Mouse (Mus musculus) heart, adult 8-10 months (tissue): ENCODE data around the gene Fis1. TPM values are rescaled to one million over a fixed set of nuclear protein-coding genes. Genes with fewer than 3 reads are reported as not detected.
"Not testable (repeated sequence)": the region's sequence is repeated elsewhere in the genome, so short reads cannot be mapped to it uniquely, and the experiment has no call there.

Experiments
- DNase-seq: peaks from one replicate; pipeline ENCODE4 v3.0.0; 2022; ENCODE audit warnings: low spot score
- total RNA-seq, 4 experiments: library from RNA; stranded (reverse); gene quantifications; 2 replicates each; pipeline ENCODE4 v1.2.4; 2022

Gene Fis1
- total RNA-seq, 4 experiments from 2014 or later = 192 to 210 (median 197) TPM

DNA sequence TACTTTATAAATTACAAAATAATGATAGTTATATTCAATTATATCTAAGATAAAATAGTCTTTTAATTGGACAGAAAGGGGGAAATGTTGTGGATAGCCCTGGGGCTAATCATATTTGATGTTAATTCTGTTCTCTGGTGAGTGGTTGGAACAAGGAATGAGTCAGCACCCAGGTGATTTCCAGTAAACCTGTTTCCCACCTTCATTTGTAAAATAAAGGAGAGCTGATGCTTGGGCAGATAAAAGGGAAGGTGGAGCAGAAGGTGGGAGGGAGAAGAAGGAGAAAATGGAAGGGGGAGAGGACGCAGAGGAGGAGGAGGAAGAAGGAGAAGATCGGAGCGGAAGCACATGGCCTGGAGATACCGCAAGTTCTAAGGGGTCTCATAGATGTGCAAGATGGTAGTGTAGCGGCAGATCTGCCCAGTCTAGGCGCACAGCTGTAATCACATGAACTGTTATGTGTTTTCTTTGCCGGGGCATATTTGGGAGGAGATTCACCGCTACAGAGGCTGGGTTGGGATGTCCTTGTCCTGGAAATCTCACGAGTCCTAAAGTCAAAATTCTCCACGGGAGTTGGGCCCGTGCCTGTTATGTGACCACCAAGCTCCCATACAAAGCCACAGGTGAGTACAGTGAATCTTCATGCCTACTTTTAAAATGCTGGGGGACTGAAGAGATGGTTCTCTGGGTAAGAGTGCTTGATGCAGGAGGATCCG lies 12.1 kb upstream of the Fis1 start:
- DNase-seq = no peak

- DNase-seq = no peak
These were observed 10.3 kb upstream of the Fis1 start for GRCm38 (mm10) chr5:136942781-136943180.

DNA sequence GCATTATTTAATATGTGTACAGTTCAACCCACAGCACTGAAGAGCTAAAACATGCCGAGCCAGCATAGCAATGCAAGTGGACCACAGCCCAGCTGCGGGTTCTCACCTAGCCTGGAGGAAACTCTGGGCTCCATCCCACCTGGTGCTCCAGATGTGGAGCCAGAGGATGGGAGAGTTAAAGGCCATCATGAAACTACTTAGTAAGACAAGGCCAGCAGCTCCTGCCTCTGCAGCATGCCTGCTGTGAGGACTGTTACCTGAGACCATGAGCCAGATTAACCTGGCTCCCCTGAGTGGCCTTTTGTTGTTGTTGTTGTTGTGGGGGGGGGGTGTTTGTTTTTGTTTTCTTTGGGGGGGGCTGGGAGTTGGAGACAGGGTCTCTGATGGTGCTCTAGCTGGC lies 9.7 kb upstream of the Fis1 start:
- DNase-seq = no peak

GRCm38 (mm10) chr5:136945084-136945483 lies 8.0 kb upstream of the Fis1 start:
- no peak for DNase-seq

GRCm38 (mm10) chr5:136947874-136948273 lies 5.2 kb upstream of the Fis1 start:
- no peak for DNase-seq

DNA sequence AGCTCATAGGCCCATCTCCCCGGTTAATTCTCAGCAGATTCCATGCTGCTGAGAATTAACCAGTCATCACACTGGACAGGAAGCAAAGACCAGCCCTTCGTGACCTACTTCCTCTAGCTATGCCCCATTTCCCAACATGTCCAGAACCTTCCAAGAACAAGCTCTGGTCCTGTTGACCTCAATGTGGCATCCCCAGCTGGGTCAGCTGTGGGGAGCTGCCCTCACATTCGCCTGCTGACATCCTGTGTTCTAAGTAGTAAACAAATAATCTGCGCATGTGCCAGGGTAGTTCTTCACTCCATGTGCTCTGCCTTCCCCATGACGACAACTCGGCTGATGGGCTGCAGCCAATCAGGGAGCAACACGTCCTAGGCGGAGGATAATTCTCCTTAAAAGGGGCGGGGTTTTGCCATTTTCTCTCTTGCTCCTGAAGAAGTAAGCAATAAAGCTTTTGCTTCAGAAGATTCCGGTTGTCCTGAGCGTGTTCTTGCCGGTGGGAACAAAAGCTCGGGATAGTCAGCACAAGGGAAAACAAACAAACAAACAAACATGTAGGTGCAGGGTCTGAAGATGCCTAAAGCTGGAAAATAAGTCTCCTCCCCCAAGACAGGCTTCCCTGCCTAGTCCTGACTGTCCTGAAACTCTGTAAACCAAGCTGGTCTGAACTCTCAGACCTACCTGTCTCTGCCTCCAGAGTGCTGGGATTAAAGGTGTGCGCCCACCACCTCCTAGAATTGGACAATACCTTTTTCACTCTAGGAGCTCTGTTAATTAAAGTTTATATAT lies 3.3 kb upstream of the Fis1 start:
- DNase-seq = not testable (repeated sequence)

GRCm38 (mm10) chr5:136950521-136950920 lies 2.6 kb upstream of the Fis1 start:
- DNase-seq = no peak

DNA sequence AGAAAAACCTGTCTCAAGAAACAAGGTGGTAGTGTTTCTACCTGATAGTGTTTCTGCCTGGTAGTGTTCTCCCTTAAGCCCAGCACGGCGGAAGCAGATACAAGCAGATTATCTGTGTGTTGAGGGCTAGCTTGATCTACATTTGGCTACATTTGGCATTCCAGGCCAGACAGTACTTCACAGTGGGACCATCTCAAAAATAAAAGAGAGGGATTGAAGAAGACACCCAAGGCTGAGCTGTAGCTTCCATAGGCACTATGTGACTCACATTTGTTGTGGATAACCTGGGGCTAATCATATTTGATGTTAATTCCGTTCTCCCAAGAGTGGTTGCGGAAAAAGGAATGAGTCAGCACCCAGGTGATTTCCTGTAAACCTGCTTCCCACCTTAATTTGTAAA lies 922 bp upstream of the Fis1 start:
- no peak for DNase-seq

DNA sequence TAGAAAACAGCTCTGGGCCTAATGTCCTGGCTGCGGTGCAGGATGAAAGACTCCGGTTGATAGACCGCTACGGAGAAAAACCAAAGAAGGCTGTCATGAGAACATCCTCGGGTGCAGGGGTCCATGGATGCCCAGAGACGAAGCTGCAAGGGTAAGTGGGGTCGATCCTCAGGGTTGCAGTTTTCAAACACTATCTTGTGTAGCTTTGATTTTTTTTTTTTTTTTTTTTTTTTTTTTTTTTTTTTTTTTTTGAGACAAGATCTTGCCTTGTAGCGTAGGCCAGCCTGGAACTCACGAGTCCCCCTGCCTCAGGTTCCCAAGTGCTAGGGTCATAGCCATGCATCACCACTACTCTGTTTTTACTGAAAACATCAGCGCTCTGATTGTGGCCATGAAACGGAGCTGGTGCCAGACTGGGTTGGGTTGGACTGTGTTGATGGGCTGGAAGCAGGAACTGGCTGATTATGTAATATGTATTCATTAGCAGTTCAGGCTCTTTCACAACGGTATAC lies 421 bp downstream of the Fis1 start:
- DNase-seq = no peak

GRCm38 (mm10) chr5:136955622-136956021 lies 2.5 kb downstream of the Fis1 start:
- no peak for DNase-seq

- DNase-seq = no peak
These were observed 4.2 kb downstream of the Fis1 start for GRCm38 (mm10) chr5:136957250-136957649.

DNA sequence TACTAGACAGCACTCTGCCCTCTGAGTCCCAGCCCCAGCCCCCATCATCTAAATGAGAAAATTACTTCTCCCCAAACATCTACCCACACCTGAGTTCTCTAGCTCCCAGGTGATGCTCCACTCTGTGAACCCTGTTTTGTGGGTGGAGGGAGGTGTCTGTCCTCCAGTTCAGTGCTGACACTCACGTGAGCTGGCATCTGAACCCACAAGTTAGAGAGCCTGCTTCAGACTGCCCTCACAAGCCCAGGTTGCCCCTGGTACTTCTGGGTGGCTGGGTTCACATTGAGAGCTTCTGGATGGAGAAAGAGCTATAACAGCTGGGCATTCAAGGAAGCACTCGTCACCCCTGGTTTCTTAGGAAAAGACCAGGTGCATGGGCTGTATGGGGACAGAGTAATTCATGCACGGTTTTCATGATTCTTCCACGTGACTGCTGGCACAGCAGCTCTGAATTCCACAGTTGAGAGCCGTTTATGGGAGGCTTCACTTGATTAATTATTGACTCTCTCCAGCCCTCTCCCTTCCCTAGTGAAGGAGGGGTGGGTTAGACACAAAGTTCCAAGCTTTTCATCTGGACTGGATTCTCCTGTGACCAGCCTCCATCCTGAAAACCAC lies 6.0 kb downstream of the Fis1 start:
- DNase-seq = no peak

DNA sequence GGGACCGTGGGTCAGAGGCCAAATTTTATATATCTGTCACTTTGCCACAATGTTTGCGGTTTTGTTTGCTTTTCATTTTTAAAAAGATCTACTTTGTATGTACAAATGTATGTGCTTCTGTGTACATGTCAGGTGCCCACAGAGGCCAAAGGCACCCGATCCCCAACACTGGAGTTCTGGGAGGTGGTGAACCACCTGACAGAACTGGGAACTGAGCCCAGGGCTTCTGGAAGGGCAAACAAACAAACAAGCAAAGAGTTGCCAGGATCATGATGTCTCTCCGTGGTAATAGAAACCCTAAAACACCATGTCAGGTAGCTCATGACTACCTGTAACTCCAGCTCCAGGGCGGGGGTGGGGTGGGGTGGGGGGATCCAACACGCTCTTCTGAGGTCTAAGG lies 7.0 kb downstream of the Fis1 start:
- no peak for DNase-seq

- DNase-seq = no peak
These were observed 8.4 kb downstream of the Fis1 start for GRCm38 (mm10) chr5:136961334-136961982.

DNA sequence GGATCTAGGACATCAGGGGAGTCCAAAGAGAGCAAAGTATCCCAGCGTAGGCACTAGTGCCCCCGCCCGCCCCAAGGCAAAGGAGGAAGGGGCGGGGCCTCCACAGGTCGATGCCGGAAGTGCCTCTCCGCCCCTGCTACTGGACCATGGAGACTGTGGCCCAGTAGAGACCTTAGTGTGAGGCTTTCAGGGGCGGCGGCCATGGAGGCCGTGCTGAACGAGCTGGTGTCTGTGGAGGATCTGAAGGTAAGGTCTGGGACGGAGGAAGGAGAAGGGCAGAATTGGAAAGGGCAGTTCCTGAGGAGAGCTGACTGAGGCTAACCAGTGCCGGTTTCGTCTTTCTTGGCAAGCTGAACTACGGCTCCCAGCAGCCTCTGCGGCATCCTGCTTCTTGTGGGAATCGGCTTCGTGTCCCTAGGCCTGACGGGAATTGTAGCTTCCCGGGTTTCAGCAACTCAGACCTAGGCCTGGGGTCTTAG lies 8.9 kb downstream of the Fis1 start:
- DNase-seq = peak; percentile 92

DNA sequence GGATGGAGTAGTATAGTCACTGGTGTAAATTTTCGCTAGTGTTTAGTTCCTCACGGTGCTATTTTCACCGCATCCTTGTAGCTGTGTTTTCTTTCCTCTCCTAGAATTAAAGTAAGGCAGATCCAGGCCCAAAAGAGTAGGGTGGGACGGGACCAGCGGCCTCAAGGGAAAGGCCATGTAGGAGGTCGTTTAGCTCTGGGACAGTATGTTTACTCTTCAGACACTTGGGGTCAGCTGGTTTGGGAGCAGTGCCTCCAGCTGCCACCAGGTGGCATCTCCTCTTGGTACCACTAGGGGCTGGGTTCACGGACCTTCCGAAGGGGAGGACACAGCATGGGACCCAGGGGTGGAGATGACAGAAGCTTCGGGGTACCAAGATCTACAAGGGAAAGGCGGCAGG lies 9.4 kb downstream of the Fis1 start:
- peak; percentile 79 for DNase-seq

GRCm38 (mm10) chr5:136962966-136963540 lies 10.0 kb downstream of the Fis1 start:
- no peak for DNase-seq

- no peak for DNase-seq
These were observed 12.1 kb downstream of the Fis1 start for GRCm38 (mm10) chr5:136965210-136965609.

DNA sequence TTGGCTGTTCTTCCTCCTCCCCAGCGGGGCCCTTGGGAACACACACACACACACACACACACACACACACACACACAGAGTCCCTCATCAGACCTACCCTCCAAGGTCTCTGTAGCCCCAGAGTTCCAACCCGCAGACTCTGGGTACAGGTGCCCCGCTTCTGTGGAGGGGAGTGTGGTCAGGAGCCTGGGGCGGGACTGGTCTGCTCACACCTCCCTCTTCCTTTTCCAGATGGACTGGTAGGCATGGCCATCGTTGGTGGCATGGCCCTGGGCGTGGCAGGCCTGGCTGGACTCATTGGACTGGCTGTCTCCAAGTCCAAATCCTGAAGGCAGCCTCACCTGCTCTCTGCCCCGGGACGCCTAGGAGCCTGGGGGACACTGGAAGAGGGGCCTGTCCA lies 12.6 kb downstream of the Fis1 start:
- DNase-seq = no peak

- peak; percentile 61 for DNase-seq
These were observed 13.3 kb downstream of the Fis1 start, which contains the start of gene Cldn15 for GRCm38 (mm10) chr5:136966331-136966730. Gene Cldn15 (plus strand): TSS chr5:136966616.

GRCm38 (mm10) chr5:136966861-136967455 lies 13.9 kb downstream of the Fis1 start:
- DNase-seq = no peak
